Mouse (Mus musculus) heart, postnatal 4 days (tissue): ENCODE data around the gene Cbwd1. TPM values are rescaled to one million over a fixed set of nuclear protein-coding genes. Genes with fewer than 3 reads are reported as not detected.
"Not testable (repeated sequence)": the region's sequence is repeated elsewhere in the genome, so short reads cannot be mapped to it uniquely, and the experiment has no call there.

Experiments
- DNase-seq: peaks from one replicate; pipeline ENCODE4 v3.0.0; 2021
- microRNA-seq, 2 experiments: library from miRNA; unstranded; fragments of <30 nt; microRNA quantifications; one replicate each; pipeline ENCODE4 v1.2.0; 2021 to 2022
- total RNA-seq, 2 experiments: library from RNA; stranded (reverse); gene quantifications; 2 replicates each; pipeline ENCODE4 v1.2.3; 2021

Cbwd1 gene
- total RNA-seq, 2 experiments from 2014 or later: 11.5 to 12.9 TPM

GRCm38 (mm10) chr19:24897006-24897895 lies 64.2 kb downstream of the Cbwd1 start:
- DNase-seq: peak; percentile 20

- no peak for DNase-seq
Observed at GRCm38 (mm10) chr19:24896536-24896935, 64.9 kb downstream of the Cbwd1 start.

- no peak for DNase-seq
Observed at GRCm38 (mm10) chr19:24886888-24887287, 74.5 kb downstream of the Cbwd1 start.

GRCm38 (mm10) chr19:24885504-24885903 lies 75.9 kb downstream of the Cbwd1 start:
- DNase-seq: peak; percentile 67

- DNase-seq: no peak
Observed at GRCm38 (mm10) chr19:24881237-24881636, 80.2 kb downstream of the Cbwd1 start.

GRCm38 (mm10) chr19:24875129-24875870 lies 86.1 kb downstream of the Cbwd1 start, which contains the start of gene Gm10053:
Gm10053 (plus strand) TSS chr19:24875686.
- not testable (repeated sequence) for DNase-seq

- DNase-seq: peak; percentile 62
Observed at GRCm38 (mm10) chr19:24873873-24874272, 87.5 kb downstream of the Cbwd1 start.

- peak; percentile 83 for DNase-seq
Observed at GRCm38 (mm10) chr19:24871037-24871635, 90.3 kb downstream of the Cbwd1 start.

Small RNA genes lying within 50 kb of the gene (microRNA-seq; reads per million reads assigned to microRNA genes)
- gene Mir3084-1: 0 reads per million in 2 experiments

Other genes starting within 250 kb of the Cbwd1 start
- gene Pgm5, start 99.8 kb downstream of the Cbwd1 start, total RNA-seq: 100 to 1,000 TPM; 103 to 110 TPM
- gene Gm10053, start 85.9 kb downstream of the Cbwd1 start, total RNA-seq: 100 to 1,000 TPM; 851 to 876 TPM
- not detected for gene Foxd4, start 60.4 kb downstream of the Cbwd1 start, total RNA-seq
- gene Dock8, start 37.9 kb upstream of the Cbwd1 start, total RNA-seq: 10 to 100 TPM; 11.4 to 13.9 TPM